Mouse (Mus musculus) midbrain, embryonic 13.5 days (tissue): ENCODE results near the gene Cadm1. TPM values are rescaled to one million over a fixed set of nuclear protein-coding genes. Genes with fewer than 3 reads are reported as not detected.

Experiments used
- ATAC-seq: fragments of 200-750 bp; cut with Nextera tagmentation; 2 replicates; pipeline ENCODE4 v1.8.0; 2017; ENCODE audit warnings: mild to moderate bottlenecking, moderate TSS enrichment, moderate library complexity
- H3K27ac ChIP-seq: fragments of 300-500 bp; sonication (generic); 2 replicates; pipeline ENCODE4 v1.5.1; 2015; ENCODE audit warnings: inconsistent platforms, mild to moderate bottlenecking, moderate library complexity
- H3K27me3 ChIP-seq: fragments of 300-500 bp; sonication (generic); 2 replicates; pipeline ENCODE4 v1.6.1; 2015; ENCODE audit warnings: mild to moderate bottlenecking, inconsistent platforms
- H3K36me3 ChIP-seq: fragments of 300-500 bp; sonication (generic); 2 replicates; pipeline ENCODE4 v1.6.1; 2015; ENCODE audit warnings: mild to moderate bottlenecking, inconsistent platforms
- H3K4me1 ChIP-seq: fragments of 300-500 bp; sonication (generic); replicated peaks from 2 replicates; pipeline ENCODE4 v1.6.1; 2015; ENCODE audit warnings: inconsistent platforms
- H3K4me2 ChIP-seq: fragments of 300-500 bp; sonication (generic); replicated peaks from 2 replicates; pipeline ENCODE4 v1.6.1; 2015; ENCODE audit warnings: moderate library complexity, mild to moderate bottlenecking, inconsistent platforms
- H3K4me3 ChIP-seq: fragments of 300-500 bp; sonication (generic); replicated peaks from 2 replicates; pipeline ENCODE4 v1.5.1; 2015; ENCODE audit warnings: mild to moderate bottlenecking, inconsistent platforms
- H3K9ac ChIP-seq: fragments of 300-500 bp; sonication (generic); replicated peaks from 2 replicates; pipeline ENCODE4 v1.6.1; 2015; ENCODE audit warnings: mild to moderate bottlenecking, inconsistent platforms
- H3K9me3 ChIP-seq: fragments of 300-500 bp; sonication (generic); 2 replicates; pipeline ENCODE4 v1.6.1; 2016; ENCODE audit warnings: mild to moderate bottlenecking, inconsistent platforms
- WGBS: fragments of 180-500 bp; shearing (Covaris S2); methylation state at CpG from one replicate; pipeline ENCODE4 v1.1.7; 2015; 5-methylcytosine and 5-hydroxymethylcytosine counted together
- polyA plus RNA-seq: library from polyadenylated mRNA; unstranded; fragments of >200 nt; fragmentation: Nextera tagmentation; extraction: Ambion mirVana; gene quantifications from 2 replicates; pipeline ENCODE4 v1.2.1, GENCODE M21; 2015

The Cadm1 gene
- polyA plus RNA-seq, 1 experiment from 2014 or later = 138 TPM

GRCm38 (mm10) chr9:47583241-47583640, 53.3 kb downstream of the Cadm1 start:
- Histone ChIP-seq H3K4me1 (peaks cover 43% of the 10 kb centered on the region), H3K4me3 (no peak overlapping the region), H3K9me3 (no peaks in the 10 kb centered on the region), H3K27me3 (no peaks in the 10 kb centered on the region), H3K36me3 (no peaks in the 10 kb centered on the region), H3K9ac (no peak overlapping the region), H3K27ac (no peak overlapping the region), H3K4me2 (no peak overlapping the region)
- no peak for ATAC-seq
- 87% methylated on average over 4 of the region's 4 CpGs for WGBS

GRCm38 (mm10) chr9:47586176-47586575, 56.2 kb downstream of the Cadm1 start:
- Histone ChIP-seq H3K27me3 (no peaks in the 10 kb centered on the region), H3K27ac (peak overlapping the region; percentile 16; the same call in 1 of the 2 replicates), H3K36me3 (no peaks in the 10 kb centered on the region), H3K9me3 (no peaks in the 10 kb centered on the region), H3K4me1 (peaks cover 43% of the 10 kb centered on the region), H3K4me3 (no peak overlapping the region), H3K4me2 (no peak overlapping the region), H3K9ac (no peak overlapping the region)
- no peak for ATAC-seq
- WGBS = 63% methylated on average over 5 of the region's 5 CpGs

DNA sequence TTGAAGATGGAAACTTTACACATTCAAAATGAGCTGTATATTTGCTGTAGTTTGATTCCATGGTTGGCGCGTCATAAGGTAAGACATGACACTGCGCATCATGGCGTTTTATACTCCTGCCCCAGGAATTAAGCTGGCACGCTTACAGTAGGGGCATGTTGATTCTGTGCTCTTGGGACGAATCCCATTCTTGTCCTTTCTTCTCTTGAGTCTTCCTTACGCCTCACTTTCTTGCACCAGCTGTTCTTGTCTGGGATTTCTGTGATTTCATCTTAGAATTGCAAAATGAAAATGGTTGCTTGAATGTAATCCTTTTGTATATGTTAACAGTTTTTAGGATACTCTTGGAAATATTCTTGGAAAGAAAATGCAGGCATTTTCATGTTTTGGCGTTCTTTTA, 56.9 kb downstream of the Cadm1 start:
- H3K4me3 ChIP-seq = no peak overlapping the region
- no peaks in the 10 kb centered on the region for H3K27me3 ChIP-seq
- peaks cover 43% of the 10 kb centered on the region for H3K4me1 ChIP-seq
- no peak overlapping the region for H3K9ac ChIP-seq
- H3K36me3 ChIP-seq = no peaks in the 10 kb centered on the region
- ATAC-seq = no peak
- 75% methylated on average over 8 of the region's 8 CpGs for WGBS
- no peaks in the 10 kb centered on the region for H3K9me3 ChIP-seq
- no peak overlapping the region for H3K4me2 ChIP-seq
- H3K27ac ChIP-seq = no peak overlapping the region

DNA sequence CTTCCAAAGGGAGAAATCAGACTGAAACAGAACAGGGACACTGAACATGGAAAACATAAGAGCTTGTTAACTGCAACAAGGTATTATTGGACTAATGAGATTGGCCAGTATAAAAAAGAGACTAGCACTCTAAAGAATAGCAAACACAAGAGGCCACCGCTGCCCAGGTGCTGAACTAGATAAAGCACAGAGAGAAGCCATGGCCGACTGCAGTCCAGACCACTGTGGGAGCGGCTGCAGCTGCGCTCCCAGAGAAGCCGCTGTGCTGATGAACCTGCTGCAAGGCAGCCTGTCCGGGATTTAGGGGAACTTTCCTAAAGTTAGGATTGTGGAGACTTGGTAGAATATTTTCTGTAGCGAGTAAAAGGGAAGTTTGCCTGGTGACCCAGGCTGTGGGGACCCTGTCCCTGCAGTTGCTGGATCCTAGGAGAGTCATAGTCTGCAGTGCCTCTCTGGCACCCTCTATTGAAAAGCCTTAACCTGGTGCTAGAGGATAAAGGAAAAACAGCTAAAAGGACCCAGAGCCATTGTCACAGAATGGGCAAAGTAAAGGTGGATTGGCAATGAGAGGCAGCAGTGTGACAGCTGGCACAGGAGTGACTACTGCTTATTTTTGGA, 57.7 kb downstream of the Cadm1 start:
- Histone ChIP-seq H3K27ac (no peak overlapping the region), H3K27me3 (no peaks in the 10 kb centered on the region), H3K9ac (no peak overlapping the region; the same call in 1 of the 2 replicates), H3K4me1 (peaks cover 43% of the 10 kb centered on the region), H3K4me3 (no peak overlapping the region), H3K9me3 (no peaks in the 10 kb centered on the region), H3K4me2 (no peak overlapping the region; the same call in 1 of the 2 replicates), H3K36me3 (no peaks in the 10 kb centered on the region)
- 60% methylated on average over 7 of the region's 7 CpGs for WGBS
- ATAC-seq = no peak

DNA sequence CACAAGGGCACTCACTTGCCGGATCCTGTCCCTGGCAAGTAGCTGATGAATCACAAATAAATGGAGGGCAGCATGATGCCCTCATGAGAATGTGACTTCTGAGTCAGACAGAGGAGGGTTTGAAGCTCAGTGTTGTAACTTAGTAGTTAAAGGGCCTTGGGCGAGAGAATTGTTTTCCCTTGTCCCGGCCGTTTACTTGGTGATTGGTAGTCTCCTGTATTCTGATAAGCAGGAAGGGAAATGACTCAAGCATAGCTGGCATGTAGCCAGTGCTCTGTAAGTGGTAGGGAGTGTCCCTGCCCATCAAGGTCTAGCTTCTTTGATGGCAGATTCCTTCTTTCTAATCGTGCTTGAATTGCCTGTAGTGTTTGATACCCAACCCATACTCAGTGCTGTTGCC, 59.9 kb downstream of the Cadm1 start:
- H3K4me2 ChIP-seq = no peak overlapping the region
- H3K9ac ChIP-seq = no peak overlapping the region
- no peak for ATAC-seq
- no peaks in the 10 kb centered on the region for H3K36me3 ChIP-seq
- no peaks in the 10 kb centered on the region for H3K27me3 ChIP-seq
- peaks cover 31% of the 10 kb centered on the region for H3K4me1 ChIP-seq
- no peak overlapping the region for H3K27ac ChIP-seq
- H3K9me3 ChIP-seq = no peaks in the 10 kb centered on the region
- WGBS = 85% methylated on average over 5 of the region's 5 CpGs
- H3K4me3 ChIP-seq = no peak overlapping the region

DNA sequence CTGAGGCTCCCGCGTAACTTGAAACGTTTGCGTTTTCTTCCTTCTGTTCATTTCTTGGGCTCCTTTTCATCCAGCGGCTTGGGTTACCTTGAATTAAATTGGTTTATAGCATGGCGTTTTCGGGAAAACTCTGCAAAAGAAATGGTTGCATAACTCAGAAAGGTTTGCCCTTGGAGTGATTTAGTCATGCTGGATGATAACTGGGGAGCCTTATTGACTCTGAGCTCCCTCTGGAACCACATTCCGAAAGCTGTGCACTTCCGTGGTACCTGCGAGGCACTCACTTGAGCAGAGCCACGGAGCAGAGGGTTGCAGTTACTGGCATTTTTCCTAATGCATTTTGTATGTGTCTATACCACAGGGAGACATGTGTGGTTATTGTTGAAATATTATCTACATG, 71.6 kb downstream of the Cadm1 start:
- no peak for ATAC-seq
- H3K27me3 ChIP-seq = no peaks in the 10 kb centered on the region
- H3K9ac ChIP-seq = no peak overlapping the region
- no peak overlapping the region for H3K4me3 ChIP-seq
- H3K4me1 ChIP-seq = peaks cover 38% of the 10 kb centered on the region
- no peak overlapping the region for H3K4me2 ChIP-seq
- WGBS = 69% methylated on average over 11 of the region's 11 CpGs
- no peak overlapping the region for H3K27ac ChIP-seq
- H3K36me3 ChIP-seq = no peaks in the 10 kb centered on the region
- H3K9me3 ChIP-seq = no peaks in the 10 kb centered on the region

- no peaks in the 10 kb centered on the region for H3K36me3 ChIP-seq
These were observed 74.0 kb downstream of the Cadm1 start for GRCm38 (mm10) chr9:47603971-47604370.

DNA sequence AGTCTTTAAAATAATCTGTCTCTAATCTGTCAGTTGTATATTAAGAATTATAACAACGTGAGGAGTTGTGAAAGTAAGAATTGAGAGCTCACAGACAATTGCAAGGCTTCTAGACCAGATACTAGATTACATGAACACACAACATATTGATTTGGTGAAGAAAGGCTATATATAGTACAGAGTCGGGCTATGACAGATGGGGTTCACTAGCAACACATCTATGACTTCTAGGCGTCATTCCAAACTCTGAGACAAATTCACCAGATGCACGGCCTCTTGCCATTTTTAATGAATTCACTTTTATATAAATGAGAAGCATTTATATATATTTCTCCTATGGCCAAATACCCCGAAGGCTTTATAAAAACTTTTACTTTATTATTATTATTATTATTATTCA, 75.7 kb downstream of the Cadm1 start:
- no peak overlapping the region for H3K27ac ChIP-seq
- WGBS = 89% methylated on average over 5 of the region's 5 CpGs

More at GRCm38 (mm10) chr9:47603971-47604370, 74.0 kb downstream of the Cadm1 start:
- Histone ChIP-seq H3K9me3 (no peaks in the 10 kb centered on the region), H3K9ac (no peak overlapping the region), H3K27ac (no peak overlapping the region), H3K4me2 (no peak overlapping the region), H3K4me1 (peaks cover 35% of the 10 kb centered on the region), H3K27me3 (no peaks in the 10 kb centered on the region), H3K4me3 (no peak overlapping the region)
- ATAC-seq = no peak
- WGBS = 65% methylated on average over 4 of the region's 4 CpGs

GRCm38 (mm10) chr9:47608441-47608840, 78.5 kb downstream of the Cadm1 start:
- WGBS = 83% methylated on average over 7 of the region's 7 CpGs
- H3K27me3 ChIP-seq = no peaks in the 10 kb centered on the region
- no peak for ATAC-seq
- no peak overlapping the region for H3K4me2 ChIP-seq
- H3K36me3 ChIP-seq = no peaks in the 10 kb centered on the region
- peaks cover 32% of the 10 kb centered on the region for H3K4me1 ChIP-seq
- H3K27ac ChIP-seq = no peak overlapping the region
- H3K4me3 ChIP-seq = no peak overlapping the region
- no peaks in the 10 kb centered on the region for H3K9me3 ChIP-seq
- H3K9ac ChIP-seq = no peak overlapping the region

More for the DNA sequence above, 75.7 kb downstream of the Cadm1 start:
- peaks cover 42% of the 10 kb centered on the region for H3K4me1 ChIP-seq
- H3K27me3 ChIP-seq = no peaks in the 10 kb centered on the region
- no peak for ATAC-seq
- no peaks in the 10 kb centered on the region for H3K9me3 ChIP-seq
- no peak overlapping the region for H3K4me2 ChIP-seq
- H3K4me3 ChIP-seq = no peak overlapping the region
- no peak overlapping the region for H3K9ac ChIP-seq
- H3K36me3 ChIP-seq = no peaks in the 10 kb centered on the region

GRCm38 (mm10) chr9:47608921-47609320, 78.9 kb downstream of the Cadm1 start:
- 0 out of 2 replicates have a peak, but pooled peaks have one; percentile 30 for ATAC-seq
- Histone ChIP-seq H3K4me2 (no peak overlapping the region), H3K27ac (no peak overlapping the region), H3K9ac (no peak overlapping the region), H3K9me3 (no peaks in the 10 kb centered on the region), H3K36me3 (no peaks in the 10 kb centered on the region), H3K4me1 (peaks cover 32% of the 10 kb centered on the region), H3K27me3 (no peaks in the 10 kb centered on the region), H3K4me3 (no peak overlapping the region)
- 38% methylated on average over 6 of the region's 6 CpGs for WGBS

DNA sequence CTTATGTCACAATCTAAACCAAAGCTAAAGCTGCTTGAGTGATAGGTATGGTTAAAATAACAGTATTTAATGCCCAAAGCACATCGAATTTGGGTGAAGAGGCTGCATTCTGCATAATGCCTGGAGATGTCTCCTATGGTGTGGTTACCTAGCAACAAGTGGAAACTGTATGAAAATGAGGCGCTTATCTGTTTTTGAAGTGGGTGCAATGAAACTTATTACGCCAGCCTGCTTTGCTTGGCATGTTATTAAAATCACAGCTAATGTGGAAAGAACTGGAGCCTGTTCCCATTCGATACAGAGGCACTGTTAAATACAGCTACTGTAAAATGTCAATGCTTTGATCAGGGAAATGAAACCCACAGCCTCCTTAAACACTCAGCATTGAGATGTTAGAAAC, 79.5 kb downstream of the Cadm1 start:
- Histone ChIP-seq H3K27ac (no peak overlapping the region), H3K27me3 (no peaks in the 10 kb centered on the region), H3K4me3 (no peak overlapping the region), H3K9me3 (no peaks in the 10 kb centered on the region), H3K9ac (no peak overlapping the region), H3K4me2 (no peak overlapping the region), H3K4me1 (peaks cover 32% of the 10 kb centered on the region), H3K36me3 (no peaks in the 10 kb centered on the region)
- WGBS = 36% methylated on average over 4 of the region's 4 CpGs
- ATAC-seq = no peak

GRCm38 (mm10) chr9:47610316-47610715, 80.3 kb downstream of the Cadm1 start:
- Histone ChIP-seq H3K4me3 (no peak overlapping the region), H3K27ac (no peak overlapping the region), H3K27me3 (no peaks in the 10 kb centered on the region), H3K9ac (no peak overlapping the region), H3K9me3 (no peaks in the 10 kb centered on the region), H3K4me2 (no peak overlapping the region), H3K4me1 (peaks cover 40% of the 10 kb centered on the region), H3K36me3 (no peaks in the 10 kb centered on the region)
- ATAC-seq = no peak
- WGBS = 86% methylated on average over 11 of the region's 11 CpGs

DNA sequence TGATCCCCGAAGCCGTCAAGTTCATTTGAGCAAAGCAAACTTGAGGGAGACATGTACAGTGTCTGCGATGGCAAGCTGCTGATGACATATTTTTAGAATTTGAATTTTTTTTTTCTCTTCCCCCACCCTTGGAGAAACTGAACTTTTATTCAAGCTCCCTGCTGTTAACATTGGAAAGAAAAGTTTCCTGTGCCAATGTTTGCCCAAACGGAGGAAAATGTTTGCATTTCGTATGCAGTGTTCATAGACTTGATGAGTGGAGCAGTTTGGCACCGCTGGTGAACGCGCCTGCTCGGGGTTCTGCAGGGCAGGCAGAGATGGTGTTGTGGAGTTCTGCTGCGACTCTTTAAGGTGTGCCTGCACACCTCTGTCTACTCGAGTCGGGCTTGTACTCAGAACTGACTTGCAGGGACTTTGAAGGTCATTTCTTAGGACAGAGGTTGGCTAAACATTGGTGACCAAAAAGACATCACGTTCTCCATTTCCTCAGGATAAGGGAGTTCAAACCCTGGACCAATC, 83.0 kb downstream of the Cadm1 start:
- Histone ChIP-seq H3K4me1 (peaks cover 63% of the 10 kb centered on the region), H3K27me3 (no peaks in the 10 kb centered on the region), H3K27ac (no peak overlapping the region), H3K4me2 (no peak overlapping the region), H3K9me3 (no peaks in the 10 kb centered on the region), H3K9ac (no peak overlapping the region), H3K36me3 (no peaks in the 10 kb centered on the region), H3K4me3 (no peak overlapping the region)
- WGBS = 88% methylated on average over 13 of the region's 13 CpGs
- ATAC-seq = no peak
